Mouse (Mus musculus) yolk sac, embryonic 10.5 days (tissue): ENCODE results near the gene Ints1.

Experiments
- DNase-seq: peaks from one replicate; pipeline ENCODE4 v3.0.0-alpha.2; 2017; ENCODE audit warnings: low spot score

Gene Ints1

GRCm38 (mm10) chr5:139717723-139718122 lies 57.8 kb downstream of the Ints1 start:
- no peak for DNase-seq

- DNase-seq: no peak
These were observed 69.0 kb downstream of the Ints1 start for GRCm38 (mm10) chr5:139706496-139706895.

- no peak for DNase-seq
These were observed 72.6 kb downstream of the Ints1 start for GRCm38 (mm10) chr5:139702905-139703304.

- peak; percentile 14 for DNase-seq
These were observed 73.2 kb downstream of the Ints1 start for GRCm38 (mm10) chr5:139702236-139702635.
